Mouse (Mus musculus): ENCODE data around the gene Adamts9.

Adamts9 gene

DNA sequence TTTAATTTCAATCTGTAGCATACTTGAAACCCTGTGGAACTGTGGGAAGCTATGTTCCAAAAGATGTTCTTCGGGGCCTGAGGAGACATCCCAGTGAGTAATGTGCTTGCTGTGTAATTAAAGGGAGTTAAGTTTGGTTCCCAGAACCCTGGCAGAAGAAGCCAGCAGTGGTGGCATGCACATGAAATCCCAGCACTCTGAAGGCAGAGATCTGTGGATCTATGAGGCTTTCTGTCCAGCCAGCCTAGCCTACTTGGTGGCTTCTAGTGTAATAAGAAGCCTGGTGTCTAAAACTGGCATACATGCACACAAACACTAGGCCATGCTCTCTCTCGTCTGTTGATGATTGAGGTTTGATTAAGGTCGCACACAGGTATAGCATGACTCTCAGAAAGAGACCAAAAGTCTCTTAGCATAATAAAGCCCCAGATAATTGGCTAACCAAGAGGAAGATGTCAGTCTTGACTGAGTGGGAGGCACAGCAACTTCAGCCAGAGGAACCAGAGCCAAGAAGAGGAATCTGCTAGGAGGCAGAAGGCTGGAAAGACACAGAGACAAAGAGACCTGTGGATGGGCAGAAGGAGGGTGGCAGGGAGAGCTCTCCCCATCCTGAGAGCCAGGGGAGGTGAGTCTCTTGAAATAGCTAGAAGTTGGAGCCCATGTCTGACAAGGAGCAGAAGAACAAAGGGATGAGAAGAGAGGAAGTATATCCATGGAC is 138.9 kb downstream of the Adamts9 start:
- no peak for DNase-seq (ENCODE audit: low spot score)

DNA sequence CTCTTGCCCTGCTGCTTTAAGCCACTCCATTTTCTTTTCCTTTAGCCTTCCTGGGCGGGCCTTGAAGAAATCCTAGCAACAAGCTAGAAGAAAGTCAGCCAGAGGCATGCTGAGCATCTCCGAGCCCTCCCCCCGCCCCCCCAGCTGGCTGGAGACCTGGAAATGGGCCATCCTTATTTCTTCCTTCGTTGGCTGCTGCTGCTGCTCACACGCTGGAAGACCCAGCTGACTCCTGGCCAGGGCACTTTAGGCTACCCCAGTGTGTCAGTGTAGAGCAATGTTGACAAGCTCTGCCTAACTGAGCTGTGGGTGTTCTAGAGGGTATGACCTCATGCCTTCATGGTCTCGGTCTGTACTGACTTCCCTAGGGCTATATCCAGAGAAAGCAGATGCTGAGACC is 140.1 kb downstream of the Adamts9 start:
- DNase-seq (ENCODE audit: low spot score): no peak

DNA sequence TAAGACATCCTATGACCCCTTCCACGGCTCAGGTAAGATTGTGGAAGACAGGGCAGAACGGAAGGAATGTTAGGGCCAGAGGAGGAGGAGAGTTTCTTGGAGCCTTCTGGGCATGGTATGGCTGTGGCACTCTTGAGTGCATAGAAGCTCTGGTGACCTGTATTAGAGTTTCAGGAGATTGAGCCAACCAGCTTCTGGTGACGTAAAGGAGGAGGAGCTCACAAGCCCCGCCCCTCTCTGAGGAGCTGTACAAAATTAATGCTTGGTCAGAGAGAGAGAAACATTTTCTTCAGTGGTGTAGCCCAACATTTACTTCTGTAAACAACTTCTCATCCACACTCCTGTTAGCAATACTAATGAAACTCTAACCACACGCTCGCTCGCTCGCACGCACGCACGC is 140.9 kb downstream of the Adamts9 start:
- DNase-seq (ENCODE audit: low spot score): no peak

DNA sequence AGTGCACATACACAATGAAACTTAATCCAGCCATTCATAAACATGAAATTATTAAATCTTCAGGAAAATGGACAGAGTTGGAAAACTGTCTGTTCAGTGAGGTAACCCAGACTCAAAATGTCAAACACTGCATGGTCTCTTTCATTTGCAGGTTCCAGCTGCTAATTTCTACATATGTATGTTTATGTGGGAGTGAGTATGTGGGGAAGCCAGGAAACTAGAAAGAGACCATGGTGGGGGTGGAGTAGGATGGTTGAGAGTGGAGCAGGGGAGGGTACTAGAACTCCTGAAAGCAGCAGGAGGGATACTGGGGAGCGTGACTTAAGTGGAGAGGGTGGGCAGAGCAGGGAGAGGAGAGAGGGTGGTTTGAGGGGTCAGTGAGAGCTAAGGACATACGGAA is 141.8 kb downstream of the Adamts9 start:
- no peak for DNase-seq (ENCODE audit: low spot score)

DNA sequence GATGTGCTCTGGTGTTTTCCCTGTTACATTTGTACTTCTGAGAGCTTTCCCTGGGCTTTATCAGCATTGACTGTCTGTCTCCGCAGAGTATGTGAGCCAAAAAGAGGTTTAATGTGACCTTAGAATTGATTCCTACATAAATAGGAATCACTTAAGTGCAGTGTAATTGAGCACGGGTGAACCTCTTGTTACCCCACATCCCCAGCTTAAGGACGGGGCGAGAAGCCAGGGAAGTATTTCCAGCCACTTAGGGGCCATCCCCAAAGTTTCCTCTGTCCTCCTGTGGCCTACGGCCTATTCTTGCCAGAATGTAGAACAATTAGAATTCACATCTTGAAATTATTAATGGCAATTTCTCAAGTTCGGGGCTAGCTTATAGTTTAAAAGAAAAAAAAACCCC is 149.5 kb downstream of the Adamts9 start:
- DNase-seq (ENCODE audit: low spot score): no peak

DNA sequence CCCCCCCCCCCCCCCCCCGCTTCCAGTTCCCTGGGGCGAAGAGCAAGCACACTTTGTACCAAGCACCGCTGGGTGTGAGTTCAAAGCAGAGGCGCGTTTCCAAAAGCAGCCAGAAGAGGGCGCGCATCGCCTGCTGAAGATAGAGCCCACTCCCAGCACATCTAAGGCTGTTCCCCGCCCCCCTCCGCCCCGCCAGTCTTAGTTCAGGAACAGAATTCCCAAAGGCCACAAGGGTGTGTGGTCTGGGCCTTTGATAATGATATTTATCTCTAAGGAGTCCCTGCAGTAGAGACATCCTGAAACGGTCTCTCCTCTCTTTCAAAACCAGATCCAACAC is 155.9 kb downstream of the Adamts9 start:
- peak; percentile 97 for DNase-seq (ENCODE audit: low spot score)

DNA sequence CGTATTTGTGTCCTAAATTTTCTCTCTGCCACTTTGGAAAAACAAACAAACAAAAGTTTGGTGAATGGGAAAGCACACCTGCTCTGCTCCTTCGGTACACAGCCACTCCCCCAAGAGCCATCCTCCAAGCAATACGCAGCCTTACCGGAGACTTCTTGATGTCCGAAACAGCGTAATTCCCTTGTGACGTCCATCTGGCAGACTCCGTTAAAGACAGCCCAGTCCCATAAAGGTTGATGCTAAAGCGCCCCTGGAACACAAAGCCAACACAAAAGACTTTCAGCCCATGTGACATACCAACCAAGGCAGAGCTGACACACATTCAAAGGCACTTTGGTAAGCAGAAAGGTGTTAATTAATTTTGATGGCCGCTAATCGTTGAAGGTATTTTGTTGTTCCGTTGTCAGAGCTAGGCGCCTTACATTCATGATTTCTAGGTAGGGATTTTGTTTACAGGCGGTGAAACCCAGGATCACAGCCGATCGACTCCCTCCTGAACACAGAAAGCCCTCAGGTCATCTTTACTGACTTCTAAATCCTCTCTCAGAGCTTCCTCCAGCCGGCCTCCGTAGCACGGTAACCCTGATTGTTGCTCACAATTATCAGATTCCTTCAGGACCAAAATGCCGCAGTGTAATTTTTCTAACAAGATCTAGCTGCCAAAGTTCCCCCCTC is 156.5 kb downstream of the Adamts9 start:
- DNase-seq (ENCODE audit: low spot score): no peak

DNA sequence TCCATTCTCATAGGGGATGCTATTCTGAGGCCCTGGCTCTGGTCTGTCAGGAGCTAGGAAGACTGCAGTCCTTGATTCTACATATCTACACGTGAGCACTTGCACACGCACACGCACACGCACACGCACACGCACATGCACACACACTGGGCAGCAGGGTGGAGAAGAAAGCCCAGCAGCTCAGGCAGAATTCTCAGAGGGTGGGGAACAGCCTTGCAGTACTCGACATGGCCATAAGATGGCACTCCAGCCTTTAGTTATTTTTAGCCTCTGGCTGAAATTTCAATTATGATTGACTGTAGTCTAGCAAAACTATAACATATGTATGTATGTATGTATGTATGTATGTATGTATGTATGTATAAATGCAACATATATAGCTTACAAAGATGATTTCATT is 158.5 kb downstream of the Adamts9 start:
- peak; percentile 80 for DNase-seq (ENCODE audit: low spot score)

DNA sequence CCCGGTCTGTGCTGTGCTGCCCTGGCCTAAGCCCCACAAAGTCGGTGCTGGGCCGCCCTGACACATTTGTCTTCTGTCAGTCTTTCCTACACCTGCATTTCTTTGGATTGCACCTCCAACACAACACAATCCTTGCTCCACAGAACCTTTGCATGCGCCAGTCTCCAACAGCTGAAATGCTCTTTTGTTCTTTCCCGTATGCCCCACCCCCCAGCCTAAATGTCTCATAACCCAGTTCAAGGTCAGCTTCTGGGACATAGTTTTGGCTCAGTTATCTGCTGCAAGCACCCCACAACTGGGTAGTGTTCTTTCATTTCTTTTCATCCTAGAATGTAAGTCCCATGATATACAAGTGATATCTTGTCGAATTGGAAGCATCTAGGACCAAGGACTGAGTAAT is 161.8 kb downstream of the Adamts9 start:
- no peak for DNase-seq (ENCODE audit: low spot score)

DNA sequence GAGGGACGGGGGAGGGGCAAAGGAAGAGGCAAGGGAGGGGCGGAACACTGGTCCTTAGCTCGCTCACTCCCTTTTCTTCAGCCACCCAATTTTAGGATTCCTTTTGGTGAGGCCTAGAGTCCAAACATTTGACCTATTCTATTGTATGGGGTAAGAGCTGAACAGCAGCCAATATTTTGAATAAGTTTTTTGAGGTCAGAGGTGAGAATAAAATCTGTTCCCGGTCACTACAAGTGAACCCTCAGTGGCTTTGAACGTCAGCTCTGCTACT is 163.4 kb downstream of the Adamts9 start:
- DNase-seq (ENCODE audit: low spot score): no peak

DNA sequence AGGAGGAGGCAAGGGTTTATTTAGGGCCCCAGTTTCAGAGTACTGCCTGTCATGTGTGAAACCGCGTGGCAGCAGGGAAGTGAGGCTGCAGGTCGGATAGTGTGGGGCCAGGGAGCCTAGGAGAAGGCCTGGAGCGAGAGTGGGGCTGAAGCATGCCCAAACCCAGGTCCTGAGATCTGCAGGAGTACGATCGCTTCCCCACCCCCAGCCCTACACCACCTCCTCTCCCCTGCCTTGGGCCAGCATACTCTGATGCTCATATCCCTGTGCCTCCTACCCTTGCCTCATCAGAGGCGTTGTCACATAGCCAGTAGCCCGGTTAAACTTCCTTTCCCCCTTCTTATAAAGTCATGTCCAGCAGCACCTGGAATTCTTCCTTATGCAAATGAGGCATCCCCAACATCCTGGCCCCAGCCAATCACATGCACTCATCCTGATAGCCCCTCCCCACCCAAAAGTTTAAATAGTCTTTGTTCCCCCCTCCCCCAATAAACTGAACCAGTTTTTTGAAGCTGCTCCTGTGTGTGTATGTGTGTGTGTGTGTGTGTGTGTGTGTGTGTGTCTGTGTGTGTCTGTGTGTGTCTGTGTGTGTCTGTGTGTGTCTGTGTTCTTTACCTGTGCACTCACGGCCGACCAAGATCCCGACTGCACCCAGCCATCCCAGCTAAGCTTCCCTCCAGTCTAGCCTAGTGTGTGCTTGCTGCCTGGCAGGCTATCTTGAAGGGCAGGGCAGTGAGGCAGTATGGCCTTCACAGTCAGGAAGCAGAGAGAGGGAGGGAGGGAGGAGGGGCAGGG is 164.0 kb downstream of the Adamts9 start:
- DNase-seq (ENCODE audit: low spot score): no peak

DNA sequence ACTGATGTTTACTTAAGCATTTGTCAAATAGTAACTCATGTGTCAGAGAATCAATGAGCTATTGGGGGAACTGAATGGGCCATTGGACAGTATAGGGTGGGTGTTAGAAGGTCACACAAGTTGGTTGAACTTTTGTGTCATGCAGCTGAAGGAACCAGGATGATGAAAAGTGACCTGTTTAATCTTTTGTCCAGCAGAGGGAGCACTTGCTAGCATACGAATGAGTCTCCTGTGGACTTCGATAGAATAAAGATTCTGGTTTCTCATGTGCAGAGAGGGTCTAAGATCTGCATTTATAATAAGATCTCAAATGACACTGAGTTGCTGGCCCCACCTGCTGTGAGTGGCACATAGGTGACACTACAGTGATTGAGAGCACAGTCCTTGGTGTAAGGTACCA is 166.9 kb downstream of the Adamts9 start:
- no peak for DNase-seq (ENCODE audit: low spot score)

DNA sequence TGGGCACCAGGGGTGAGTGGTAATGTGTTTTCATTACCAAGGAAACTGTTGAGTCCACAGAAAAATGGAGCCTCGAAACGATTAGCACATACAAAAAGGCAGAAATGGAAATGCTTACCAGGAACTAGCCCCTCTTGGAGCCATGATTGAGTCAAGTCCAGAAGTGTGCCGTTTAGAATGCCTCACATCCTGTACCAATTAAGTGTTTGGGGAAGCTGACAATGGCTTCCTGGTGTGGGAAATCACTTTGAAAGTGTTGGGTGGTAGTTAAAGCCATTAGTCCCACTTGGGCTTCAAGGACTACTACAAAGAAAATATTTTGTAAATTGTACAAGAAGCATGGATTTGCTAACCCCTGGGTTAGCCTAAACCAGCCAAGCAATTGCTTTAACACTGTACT is 180.9 kb downstream of the Adamts9 start:
- no peak for DNase-seq (ENCODE audit: low spot score)

DNA sequence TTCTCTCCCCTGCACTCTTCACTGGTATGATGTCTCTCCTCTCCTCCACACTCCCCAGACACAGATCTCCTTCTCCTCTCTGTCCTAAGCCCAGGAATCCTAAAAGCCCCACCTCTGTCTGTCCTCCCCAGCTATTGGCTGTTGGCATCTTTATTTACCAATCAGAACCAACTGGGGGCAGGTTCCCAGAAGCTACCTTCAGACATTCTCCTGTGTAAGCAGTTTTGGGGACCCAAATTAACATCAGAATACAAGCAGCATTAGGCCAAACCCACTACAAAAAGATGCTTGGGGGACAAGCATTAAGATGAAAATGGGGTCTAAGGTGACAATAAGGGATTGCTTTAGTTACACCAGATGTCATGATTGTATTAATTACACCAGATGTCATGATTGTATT is 183.7 kb downstream of the Adamts9 start:
- no peak for DNase-seq (ENCODE audit: low spot score)

DNA sequence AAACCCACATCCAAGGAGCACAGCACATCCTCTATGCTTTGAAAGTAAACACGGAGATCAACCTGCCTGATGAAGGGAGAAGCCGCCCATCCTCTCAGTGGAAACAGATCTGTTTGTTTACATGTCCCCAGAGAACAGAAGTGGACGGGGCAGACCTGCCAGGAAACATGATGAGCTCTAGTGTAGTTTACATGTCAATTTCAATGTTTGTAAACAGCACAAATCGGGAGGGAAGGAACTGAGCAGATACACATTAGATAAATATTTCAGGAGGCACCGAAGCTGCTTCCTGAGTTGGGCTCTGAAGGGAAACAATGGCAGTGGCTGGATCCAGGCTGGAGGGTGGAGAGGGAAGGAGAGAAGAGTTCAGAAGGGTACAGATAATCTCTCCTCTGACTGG is 187.5 kb downstream of the Adamts9 start:
- no peak for DNase-seq (ENCODE audit: low spot score)

DNA sequence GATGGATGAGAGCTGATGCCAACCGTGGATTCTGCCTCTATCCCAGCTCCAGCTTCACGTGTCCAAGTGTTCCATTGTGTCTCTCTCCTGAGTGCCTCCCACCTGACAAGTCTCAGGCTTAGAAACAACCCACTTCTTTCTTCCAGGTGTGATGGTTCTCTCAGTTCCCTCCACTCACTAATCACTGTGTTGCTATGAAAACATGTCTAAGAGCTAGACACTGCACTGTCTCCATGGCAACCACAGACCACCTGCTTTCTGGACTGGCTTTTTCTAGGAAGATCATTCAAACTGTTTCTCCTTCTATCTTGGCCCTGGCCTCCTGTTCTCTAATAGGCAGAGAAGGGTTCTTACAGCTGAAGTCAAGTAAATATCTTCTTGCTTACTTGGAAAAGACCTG is 190.6 kb downstream of the Adamts9 start:
- no peak for DNase-seq (ENCODE audit: low spot score)

DNA sequence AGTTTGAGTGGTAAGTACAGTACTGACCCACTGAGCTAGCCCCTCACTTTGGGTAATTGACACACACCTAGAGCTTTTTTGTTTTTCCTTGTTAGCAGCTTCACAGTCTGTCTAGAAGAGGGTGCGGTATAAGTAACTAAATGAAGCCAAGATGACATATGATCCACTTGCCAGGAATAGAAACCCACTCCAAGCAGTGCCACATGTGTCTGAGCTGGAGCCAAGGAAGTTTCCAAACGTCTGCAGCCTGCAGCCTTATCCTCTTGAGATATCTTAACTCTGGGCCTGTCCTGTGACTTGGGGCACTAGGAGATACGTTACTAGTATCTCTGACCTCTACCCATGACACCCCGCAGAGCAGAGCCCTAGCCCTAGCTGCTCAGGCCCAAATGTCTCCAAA is 193.9 kb downstream of the Adamts9 start:
- DNase-seq (ENCODE audit: low spot score): no peak

DNA sequence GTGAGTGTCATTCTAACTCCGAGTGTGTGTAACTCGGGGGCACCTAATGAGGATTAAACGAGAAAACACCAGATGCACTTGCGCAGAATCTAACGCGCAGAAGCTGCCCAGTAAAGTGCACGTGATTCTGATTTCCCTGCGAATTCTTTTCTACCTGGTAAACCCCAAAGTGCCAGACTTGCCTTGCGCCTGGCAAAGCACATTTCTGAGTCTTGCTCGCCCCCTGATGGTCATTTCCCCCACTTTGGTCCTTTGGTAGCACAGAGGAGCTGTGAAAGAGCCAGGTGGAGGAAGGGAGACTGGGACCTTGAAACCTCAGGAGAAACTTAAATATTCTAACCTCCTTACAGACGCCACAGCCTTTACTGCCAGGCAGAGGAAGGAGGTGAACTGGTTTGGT is 199.7 kb downstream of the Adamts9 start:
- peak; percentile 77 for DNase-seq (ENCODE audit: low spot score)

DNA sequence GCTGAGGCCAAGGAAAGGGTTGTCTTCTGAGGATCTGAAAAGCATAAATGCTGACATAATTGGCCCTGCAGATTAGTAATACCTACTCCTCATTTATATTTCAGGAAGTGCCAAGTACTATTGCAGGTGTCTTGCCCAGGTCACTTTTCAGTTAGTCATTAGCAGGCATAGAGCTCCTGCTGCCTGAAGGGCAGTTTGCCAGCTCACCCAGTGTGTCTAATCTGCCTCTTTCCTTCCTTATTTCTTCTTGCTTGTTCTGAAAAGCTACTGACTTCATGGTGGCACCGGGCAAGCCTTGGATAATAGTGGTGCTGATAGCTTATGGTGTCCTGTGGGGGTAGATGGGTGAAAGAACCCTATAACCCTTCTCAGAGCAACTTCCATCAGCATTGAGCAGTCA is 206.2 kb downstream of the Adamts9 start:
- DNase-seq (ENCODE audit: low spot score): no peak

DNA sequence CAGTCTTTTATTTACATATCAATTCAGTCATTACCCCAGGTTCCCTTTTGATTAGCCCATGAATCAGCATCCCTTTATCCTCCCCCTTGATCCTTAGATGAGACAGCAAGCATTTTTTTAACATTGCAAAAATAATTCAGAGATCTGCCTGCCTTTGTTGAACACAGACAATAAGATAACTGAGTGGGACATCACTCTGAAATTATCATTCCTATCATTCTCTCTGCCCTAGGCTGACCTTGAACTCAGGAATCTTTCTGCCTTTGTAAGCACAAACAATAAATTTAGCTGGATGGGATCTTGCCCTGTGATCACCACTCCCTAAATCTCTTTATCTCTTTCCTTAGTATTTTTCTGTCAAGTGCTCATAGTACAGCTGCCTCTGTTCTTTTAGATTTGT is 209.6 kb downstream of the Adamts9 start:
- DNase-seq (ENCODE audit: low spot score): no peak

DNA sequence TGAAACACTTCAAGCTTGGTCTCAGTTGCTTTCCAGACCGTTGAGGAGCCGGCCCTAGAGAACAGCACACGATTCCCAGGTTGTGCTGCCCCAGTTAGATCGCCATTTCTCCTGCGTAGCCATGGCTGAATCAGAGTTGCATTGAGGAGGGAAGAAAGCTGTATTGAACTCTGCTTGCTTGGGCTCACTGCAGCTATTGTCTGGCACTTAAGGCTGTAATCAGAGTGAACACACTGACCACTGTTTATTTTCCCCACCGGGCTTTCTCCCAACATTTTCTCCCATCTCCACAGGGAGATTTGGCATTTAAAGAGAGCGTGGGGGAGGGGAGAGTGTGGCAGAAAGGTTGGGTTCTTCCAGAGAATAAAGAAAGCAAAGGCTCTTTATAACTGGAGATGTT is 214.8 kb downstream of the Adamts9 start:
- DNase-seq (ENCODE audit: low spot score): peak; percentile 45

DNA sequence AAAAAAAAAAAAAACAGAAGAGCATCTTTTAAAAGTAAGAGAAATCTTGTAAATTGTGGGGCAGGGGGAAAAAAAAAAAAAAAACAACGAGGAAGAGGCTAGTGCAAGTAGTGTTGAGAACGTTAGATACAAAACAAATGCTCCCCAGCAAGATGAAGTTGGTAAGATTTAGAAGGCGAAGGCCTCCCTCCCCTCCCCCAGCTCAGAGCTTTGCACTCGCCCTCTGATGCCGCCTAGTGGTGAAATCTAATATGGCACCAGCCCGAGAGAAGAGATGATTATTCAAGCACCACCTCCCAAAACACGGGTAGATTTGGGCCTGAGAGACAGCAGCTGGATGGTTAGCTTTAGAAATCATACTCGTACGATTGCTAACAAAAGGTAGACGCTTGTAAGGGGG is 215.2 kb downstream of the Adamts9 start:
- DNase-seq (ENCODE audit: low spot score): peak; percentile 97

DNA sequence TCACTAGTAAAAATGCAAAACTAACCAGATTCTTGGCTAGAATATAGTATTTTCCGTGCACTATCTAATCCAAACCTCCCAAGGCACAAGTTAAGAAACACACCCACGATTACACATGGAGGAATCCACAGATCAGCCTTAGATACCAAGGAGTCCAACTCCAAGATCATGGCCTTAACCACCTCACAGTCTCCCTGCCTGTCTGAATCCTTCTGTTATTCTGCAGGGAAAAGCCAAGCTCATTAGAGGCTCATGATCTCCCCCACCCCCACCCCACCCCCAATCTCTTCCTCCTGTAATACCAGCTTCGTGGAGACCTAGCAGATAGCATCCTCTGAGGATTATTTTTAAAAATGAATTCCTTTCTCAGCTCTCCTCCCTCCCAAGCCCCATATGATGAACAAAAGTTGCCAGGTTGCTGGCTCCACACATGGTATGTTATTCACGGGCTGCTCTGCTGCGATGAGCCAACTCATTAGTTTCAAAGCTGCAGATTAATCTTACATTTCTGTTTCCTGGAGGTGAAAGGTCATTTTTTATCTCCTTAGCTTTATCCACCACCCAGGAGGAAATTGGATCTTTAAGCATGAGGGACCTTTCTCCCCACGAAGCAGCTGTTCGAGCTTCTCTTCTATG is 215.8 kb downstream of the Adamts9 start:
- DNase-seq (ENCODE audit: low spot score): peak; percentile 16

Measured in testis, postnatal 10 days (tissue).